Mouse (Mus musculus) heart, postnatal 0 days (tissue): ENCODE measurements at regions not wholly inside any gene's neighbourhood (a gene's known extent, or its start where the extent isn't known, plus 50 kb on each side); places are given as distances from the start of the nearest gene placed in this dataset.

Experiments used
- ATAC-seq: fragments of 200-750 bp; cut with Nextera tagmentation; 2 replicates; pipeline ENCODE4 v1.8.0; 2017; ENCODE audit warnings: low read depth, moderate number of reproducible peaks, moderate library complexity; ENCODE audit not compliant: insufficient read depth
- DNase-seq: peaks from one replicate; pipeline ENCODE4 v3.0.0-alpha.2; 2016; ENCODE audit warnings: low spot score
- H3K27ac ChIP-seq: fragments of 300-500 bp; sonication (generic); 2 replicates; pipeline ENCODE4 v1.5.1; 2014; ENCODE audit warnings: low read depth, mild to moderate bottlenecking
- H3K27me3 ChIP-seq: fragments of 300-500 bp; sonication (generic); 2 replicates; pipeline ENCODE4 v1.6.1; 2014; ENCODE audit warnings: low read length, mixed read lengths; ENCODE audit not compliant: control insufficient read depth, insufficient read depth
- H3K36me3 ChIP-seq: fragments of 300-500 bp; sonication (generic); replicated peaks from 2 replicates; pipeline ENCODE4 v1.6.1; 2014; ENCODE audit warnings: low read length, mixed read lengths; ENCODE audit not compliant: control insufficient read depth, insufficient read depth
- H3K4me1 ChIP-seq: fragments of 300-500 bp; sonication (generic); 2 replicates; pipeline ENCODE4 v1.6.1; 2014; ENCODE audit warnings: antibody characterized with exemption; ENCODE audit not compliant: control insufficient read depth, insufficient read depth
- H3K4me2 ChIP-seq: fragments of 300-500 bp; sonication (generic); 2 replicates; pipeline ENCODE4 v1.6.1; 2014; ENCODE audit warnings: low read depth, mild to moderate bottlenecking, low read length, moderate library complexity
- H3K4me3 ChIP-seq: fragments of 300-500 bp; sonication (generic); 2 replicates; pipeline ENCODE4 v1.5.1; 2014; ENCODE audit warnings: low read depth, low read length
- H3K9ac ChIP-seq: fragments of 300-500 bp; sonication (generic); replicated peaks from 2 replicates; pipeline ENCODE4 v1.6.1; 2014; ENCODE audit warnings: low read depth, low read length, mixed read lengths
- H3K9me3 ChIP-seq: fragments of 300-500 bp; sonication (generic); replicated peaks from 2 replicates; pipeline ENCODE4 v1.6.1; 2016; ENCODE audit warnings: low read length; ENCODE audit not compliant: control insufficient read depth
- CTCF ChIP-seq: IDR thresholded peaks from 2 replicates; pipeline ENCODE4 v1.5.1; 2016; ENCODE audit warnings: antibody characterized with exemption, control low read depth, low read depth
- EP300 ChIP-seq: IDR thresholded peaks from 2 replicates; pipeline ENCODE4 v1.6.1; 2016; ENCODE audit warnings: antibody characterized with exemption, low read depth
- WGBS: fragments of 180-500 bp; shearing (Covaris S2); extraction: QIAGEN DNeasy Blood & Tissue Kit; methylation state at CpG from one replicate; pipeline ENCODE4 v1.1.7; 2014; 5-methylcytosine and 5-hydroxymethylcytosine counted together

DNA sequence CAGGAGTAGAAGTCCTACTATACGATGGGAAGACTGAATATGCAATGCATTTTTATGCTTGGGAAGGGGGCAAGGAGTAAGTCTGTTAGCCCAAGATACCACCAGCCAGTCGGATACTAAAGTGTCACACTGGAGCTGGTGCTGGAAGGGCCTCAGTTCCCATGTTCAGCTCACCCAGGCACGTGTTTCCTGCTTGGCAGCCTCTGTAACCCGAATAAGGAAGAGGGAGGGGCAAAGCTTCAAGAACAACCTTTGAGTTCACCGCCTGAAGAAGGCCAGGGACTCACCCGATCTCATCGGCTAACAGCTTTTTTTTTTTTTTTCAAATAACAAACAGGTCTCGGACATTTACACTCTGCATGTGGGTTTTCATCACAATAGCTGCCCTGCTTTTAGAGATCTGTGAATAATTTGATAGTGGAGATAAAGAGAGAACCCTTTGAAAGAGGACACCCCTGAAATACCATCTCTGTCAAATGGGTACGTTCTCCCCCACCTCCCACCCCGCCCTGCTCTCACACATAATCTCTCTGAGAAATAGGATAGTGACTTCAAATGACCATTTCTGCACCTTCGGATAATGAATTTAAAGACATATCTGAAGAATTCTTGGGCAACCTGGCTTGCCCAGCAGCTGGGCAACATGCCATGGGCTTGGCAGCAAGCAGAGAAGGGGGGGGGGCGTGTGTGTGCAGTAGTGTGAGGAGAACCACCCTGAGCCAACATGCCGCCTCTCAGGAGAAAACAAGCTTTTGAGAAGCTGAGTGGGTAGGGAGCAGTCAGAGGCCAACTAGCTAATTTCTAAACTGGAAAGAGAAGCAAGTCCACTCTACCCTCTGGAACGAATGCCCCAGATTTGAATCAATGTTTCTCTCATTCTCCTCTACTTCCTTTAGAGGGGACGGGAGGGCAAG is 115.1 kb downstream of the Gm10260 start:
- H3K36me3 ChIP-seq: no peaks in the 10 kb centered on the region
- peak; percentile 62 for ATAC-seq
- no peak for TF ChIP-seq EP300
- no peak for TF ChIP-seq CTCF
- no peak overlapping the region for H3K4me3 ChIP-seq
- H3K4me1 ChIP-seq: peaks cover 17% of the 10 kb centered on the region
- H3K9me3 ChIP-seq: no peaks in the 10 kb centered on the region
- H3K4me2 ChIP-seq: no peak overlapping the region; the same call in 1 of the 2 replicates
- peak overlapping the region; percentile 50 for H3K27ac ChIP-seq
- H3K9ac ChIP-seq: no peak overlapping the region
- peak; percentile 66 for DNase-seq
- H3K27me3 ChIP-seq: no peaks in the 10 kb centered on the region
- WGBS: 31% methylated on average over 15 of the region's 15 CpGs

DNA sequence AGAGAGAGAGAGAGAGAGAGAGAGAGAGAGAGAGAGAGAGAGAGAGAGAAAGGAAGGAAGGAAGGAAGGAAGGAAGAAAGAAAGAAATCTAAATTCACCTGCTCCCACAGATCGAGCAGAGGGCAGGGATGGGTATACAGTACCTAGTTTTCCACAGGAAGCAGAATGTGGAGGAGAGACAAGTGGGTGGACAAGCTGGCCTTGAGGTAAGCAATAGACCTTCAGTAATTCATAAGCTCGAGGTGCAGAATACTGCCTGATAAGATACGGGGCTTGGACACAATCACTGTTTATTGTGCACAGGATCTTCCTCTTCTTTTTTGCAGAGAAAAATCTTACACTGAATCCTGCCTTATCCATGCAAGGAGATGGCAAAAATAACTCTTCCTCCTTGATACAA is 120.2 kb downstream of the Gm10260 start:
- Histone ChIP-seq H3K4me2 (no peak overlapping the region), H3K36me3 (no peaks in the 10 kb centered on the region), H3K27me3 (no peaks in the 10 kb centered on the region), H3K9ac (no peak overlapping the region), H3K9me3 (no peaks in the 10 kb centered on the region), H3K4me1 (peaks cover 10% of the 10 kb centered on the region; the same call in 1 of the 2 replicates), H3K27ac (no peak overlapping the region), H3K4me3 (no peak overlapping the region)
- TF ChIP-seq CTCF (no peak), EP300 (no peak)
- 15% methylated on average over 3 of the region's 3 CpGs for WGBS
- DNase-seq (no peak), ATAC-seq (no peak)

DNA sequence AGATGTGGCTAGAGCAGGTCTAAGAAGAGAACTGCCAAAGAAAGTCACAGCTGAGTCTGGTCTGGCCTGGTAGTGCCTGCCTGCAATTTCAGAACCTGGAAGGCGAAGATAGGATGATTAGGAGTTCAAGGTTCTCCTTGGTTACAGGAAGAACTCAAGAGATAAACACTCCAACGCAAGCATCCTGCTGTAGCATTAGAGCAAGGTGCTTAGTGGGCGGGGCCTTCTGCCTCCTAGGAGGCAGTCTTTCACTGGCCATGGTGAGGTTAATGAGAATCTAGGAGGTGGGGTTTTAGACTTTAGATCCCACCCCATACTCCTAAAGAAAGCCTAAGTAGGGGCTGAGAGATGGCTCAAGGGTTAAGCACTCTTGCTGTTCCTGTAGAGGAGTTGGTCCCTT is 120.8 kb downstream of the Gm10260 start:
- H3K4me2 ChIP-seq: no peak overlapping the region
- no peak overlapping the region for H3K9ac ChIP-seq
- DNase-seq (no peak), ATAC-seq (no peak)
- no peak for TF ChIP-seq CTCF
- TF ChIP-seq EP300: no peak
- H3K27ac ChIP-seq: no peak overlapping the region
- WGBS: 69% methylated on average over 3 of the region's 3 CpGs
- no peaks in the 10 kb centered on the region for H3K36me3 ChIP-seq
- no peak overlapping the region for H3K4me3 ChIP-seq
- no peaks in the 10 kb centered on the region for H3K9me3 ChIP-seq
- peaks cover 6% of the 10 kb centered on the region; the same call in 1 of the 2 replicates for H3K4me1 ChIP-seq
- no peaks in the 10 kb centered on the region for H3K27me3 ChIP-seq

DNA sequence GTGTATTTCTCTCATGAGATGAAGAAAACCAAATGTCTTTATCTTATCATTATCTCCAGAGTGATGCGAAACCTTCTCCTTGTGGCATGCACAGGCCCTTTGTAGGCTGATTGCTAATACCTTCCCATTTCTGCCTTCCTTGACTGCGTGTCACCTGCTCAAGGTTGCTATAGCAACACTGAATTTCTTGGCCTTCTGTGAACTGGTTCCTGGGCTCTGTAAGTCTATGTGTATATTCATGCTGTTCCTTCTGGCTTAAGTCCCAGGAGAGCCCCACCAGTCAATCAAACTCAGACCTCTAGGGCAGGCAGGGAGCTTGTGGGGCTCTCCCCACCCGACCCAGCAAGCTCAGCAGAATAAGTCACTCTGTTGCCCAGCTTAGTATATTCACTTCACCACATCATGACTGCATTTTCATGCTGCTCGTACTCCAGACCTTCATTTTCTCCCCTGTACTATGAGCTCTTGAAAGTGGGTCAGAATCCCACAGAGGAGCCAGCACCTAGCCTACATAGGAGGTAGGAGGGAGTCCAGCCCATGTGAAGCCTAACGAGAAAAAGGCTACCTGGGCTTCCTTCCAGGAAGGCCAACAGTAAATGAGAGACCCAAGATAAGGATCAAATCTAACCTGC is 121.9 kb downstream of the Gm10260 start:
- H3K4me1 ChIP-seq: peaks cover 6% of the 10 kb centered on the region; the same call in 1 of the 2 replicates
- no peaks in the 10 kb centered on the region for H3K27me3 ChIP-seq
- H3K9me3 ChIP-seq: no peaks in the 10 kb centered on the region
- H3K4me3 ChIP-seq: no peak overlapping the region
- WGBS: 80% methylated on average over 5 of the region's 5 CpGs
- H3K36me3 ChIP-seq: no peaks in the 10 kb centered on the region
- no peak overlapping the region for H3K4me2 ChIP-seq
- no peak overlapping the region for H3K27ac ChIP-seq
- DNase-seq (no peak), ATAC-seq (no peak)
- TF ChIP-seq CTCF (no peak), EP300 (no peak)
- no peak overlapping the region for H3K9ac ChIP-seq

DNA sequence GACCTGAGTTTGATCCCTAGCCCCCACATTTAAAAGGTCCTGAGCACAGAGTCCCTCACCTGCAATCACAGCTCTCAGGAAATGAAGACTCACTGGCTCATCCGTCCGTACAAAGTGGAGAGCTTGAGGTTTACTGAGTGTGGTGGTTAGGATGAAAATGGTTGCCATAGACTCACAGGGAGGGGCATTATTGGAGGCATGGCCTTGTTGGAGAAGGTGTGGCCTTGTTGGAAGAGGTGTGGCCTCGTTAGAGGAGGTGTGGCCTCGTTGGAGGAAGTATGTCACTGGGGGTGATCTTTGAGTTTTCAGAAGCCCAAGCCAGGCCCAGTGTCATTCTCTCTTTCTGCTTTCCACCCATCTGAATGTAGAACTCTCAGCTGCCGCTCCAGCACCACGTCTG is 122.9 kb downstream of the Gm10260 start:
- Histone ChIP-seq H3K4me1 (peaks cover 6% of the 10 kb centered on the region; the same call in 1 of the 2 replicates), H3K4me2 (no peak overlapping the region), H3K9me3 (no peaks in the 10 kb centered on the region), H3K4me3 (no peak overlapping the region), H3K9ac (no peak overlapping the region), H3K27me3 (no peaks in the 10 kb centered on the region), H3K27ac (no peak overlapping the region), H3K36me3 (no peaks in the 10 kb centered on the region)
- DNase-seq (no peak), ATAC-seq (no peak)
- 91% methylated on average over 6 of the region's 6 CpGs for WGBS
- TF ChIP-seq CTCF: no peak
- no peak for TF ChIP-seq EP300
